Mouse (Mus musculus): ENCODE results near the gene Dnmbp. TPM values are rescaled to one million over a fixed set of nuclear protein-coding genes. Genes with fewer than 3 reads are reported as not detected.

The Dnmbp gene
- polyA plus RNA-seq, 2 experiments = 1.3 to 2.2 TPM

GRCm38 (mm10) chr19:43906492-43906891 is 33.5 kb downstream of the Dnmbp start:
- Histone ChIP-seq H3K9ac (replicated peaks) (no peak overlapping the region), H3K4me1 (replicated peaks; ENCODE audit: control insufficient read depth in 2 of 2, insufficient read depth in 2 of 2, low read length in 1 of 2) (no peaks in the 10 kb centered on the region), H3K27ac (no peak overlapping the region), H3K27me3 (ENCODE audit: control insufficient read depth, insufficient read depth, low read length) (no peaks in the 10 kb centered on the region), H3K36me3 (replicated peaks; ENCODE audit: control insufficient read depth, insufficient read depth, low read depth) (no peaks in the 10 kb centered on the region), H3K9me3 (ENCODE audit: control insufficient read depth, low read length) (no peaks in the 10 kb centered on the region), H3K4me2 (ENCODE audit: low read depth) (no peak overlapping the region), H3K4me3 (ENCODE audit: insufficient read depth in 1 of 2, low read depth in 2 of 2, low read length in 2 of 2) (no peak overlapping the region)
- WGBS (ENCODE audit: insufficient replicate concordance) = 80% methylated on average over 7 of the region's 7 CpGs
- peak; percentile 45 for TF ChIP-seq CTCF (IDR thresholded peaks at IDR 0.05; ENCODE audit: low read depth)
- no peak for TF ChIP-seq EP300 (IDR thresholded peaks at IDR 0.05; ENCODE audit: low read depth)
- ATAC-seq (ENCODE audit: insufficient read depth) = no peak
- DNase-seq (ENCODE audit: low read depth in 3 of 3, low spot score in 3 of 3) = no peak

GRCm38 (mm10) chr19:43905985-43906384 is 34.0 kb downstream of the Dnmbp start:
- Histone ChIP-seq H3K4me1 (replicated peaks; ENCODE audit: control insufficient read depth in 2 of 2, insufficient read depth in 2 of 2, low read length in 1 of 2) (no peaks in the 10 kb centered on the region), H3K36me3 (replicated peaks; ENCODE audit: control insufficient read depth, insufficient read depth, low read depth) (no peaks in the 10 kb centered on the region), H3K27ac (no peak overlapping the region), H3K9ac (replicated peaks) (no peak overlapping the region), H3K9me3 (ENCODE audit: control insufficient read depth, low read length) (no peaks in the 10 kb centered on the region), H3K4me2 (ENCODE audit: low read depth) (no peak overlapping the region), H3K4me3 (ENCODE audit: insufficient read depth in 1 of 2, low read depth in 2 of 2, low read length in 2 of 2) (no peak overlapping the region), H3K27me3 (ENCODE audit: control insufficient read depth, insufficient read depth, low read length) (no peaks in the 10 kb centered on the region)
- DNase-seq (ENCODE audit: low read depth in 3 of 3, low spot score in 3 of 3) = no peak
- ATAC-seq (ENCODE audit: insufficient read depth) = no peak
- 51% methylated on average over 5 of the region's 5 CpGs for WGBS (ENCODE audit: insufficient replicate concordance)
- TF ChIP-seq CTCF (IDR thresholded peaks at IDR 0.05; ENCODE audit: low read depth) = peak; percentile 48
- TF ChIP-seq EP300 (IDR thresholded peaks at IDR 0.05; ENCODE audit: low read depth) = no peak

GRCm38 (mm10) chr19:43905136-43905535 is 34.9 kb downstream of the Dnmbp start:
- ATAC-seq (ENCODE audit: insufficient read depth) (no peak), DNase-seq (ENCODE audit: low read depth in 3 of 3, low spot score in 3 of 3) (no peak)
- H3K27ac ChIP-seq = no peak overlapping the region
- H3K9ac ChIP-seq (replicated peaks) = no peak overlapping the region
- H3K4me2 ChIP-seq (ENCODE audit: low read depth) = no peak overlapping the region
- no peaks in the 10 kb centered on the region for H3K27me3 ChIP-seq (ENCODE audit: control insufficient read depth, insufficient read depth, low read length)
- H3K4me3 ChIP-seq (ENCODE audit: insufficient read depth in 1 of 2, low read depth in 2 of 2, low read length in 2 of 2) = no peak overlapping the region
- H3K9me3 ChIP-seq (ENCODE audit: control insufficient read depth, low read length) = no peaks in the 10 kb centered on the region
- H3K4me1 ChIP-seq (replicated peaks; ENCODE audit: control insufficient read depth in 2 of 2, insufficient read depth in 2 of 2, low read length in 1 of 2) = no peaks in the 10 kb centered on the region
- 66% methylated on average over 8 of the region's 8 CpGs for WGBS (ENCODE audit: insufficient replicate concordance)
- H3K36me3 ChIP-seq (replicated peaks; ENCODE audit: control insufficient read depth, insufficient read depth, low read depth) = no peaks in the 10 kb centered on the region
- TF ChIP-seq CTCF (IDR thresholded peaks at IDR 0.05; ENCODE audit: low read depth) = no peak
- no peak for TF ChIP-seq EP300 (IDR thresholded peaks at IDR 0.05; ENCODE audit: low read depth)

- no peak for TF ChIP-seq EP300 (IDR thresholded peaks at IDR 0.05; ENCODE audit: low read depth)
- TF ChIP-seq CTCF (IDR thresholded peaks at IDR 0.05; ENCODE audit: low read depth) = no peak
- H3K36me3 ChIP-seq (replicated peaks; ENCODE audit: control insufficient read depth, insufficient read depth, low read depth) = no peaks in the 10 kb centered on the region
- H3K4me2 ChIP-seq (ENCODE audit: low read depth) = no peak overlapping the region
- DNase-seq (ENCODE audit: low read depth in 3 of 3, low spot score in 3 of 3) (no peak), ATAC-seq (ENCODE audit: insufficient read depth) (no peak)
- no peak overlapping the region for H3K27ac ChIP-seq
- 70% methylated on average over 11 of the region's 11 CpGs for WGBS (ENCODE audit: insufficient replicate concordance)
- no peaks in the 10 kb centered on the region for H3K9me3 ChIP-seq (ENCODE audit: control insufficient read depth, low read length)
- no peak overlapping the region for H3K4me3 ChIP-seq (ENCODE audit: insufficient read depth in 1 of 2, low read depth in 2 of 2, low read length in 2 of 2)
- H3K4me1 ChIP-seq (replicated peaks; ENCODE audit: control insufficient read depth in 2 of 2, insufficient read depth in 2 of 2, low read length in 1 of 2) = no peaks in the 10 kb centered on the region
- H3K27me3 ChIP-seq (ENCODE audit: control insufficient read depth, insufficient read depth, low read length) = no peaks in the 10 kb centered on the region
- H3K9ac ChIP-seq (replicated peaks) = no peak overlapping the region
These were observed 35.7 kb downstream of the Dnmbp start for GRCm38 (mm10) chr19:43904327-43904726.

GRCm38 (mm10) chr19:43902887-43903286 is 37.1 kb downstream of the Dnmbp start:
- ATAC-seq (ENCODE audit: insufficient read depth) = no peak
- 67% methylated on average over 12 of the region's 12 CpGs for WGBS (ENCODE audit: insufficient replicate concordance)

More at GRCm38 (mm10) chr19:43902887-43903286, 37.1 kb downstream of the Dnmbp start:
- H3K9me3 ChIP-seq (ENCODE audit: control insufficient read depth, low read length) = no peaks in the 10 kb centered on the region
- no peaks in the 10 kb centered on the region for H3K36me3 ChIP-seq (replicated peaks; ENCODE audit: control insufficient read depth, insufficient read depth, low read depth)
- H3K4me1 ChIP-seq (replicated peaks; ENCODE audit: control insufficient read depth in 2 of 2, insufficient read depth in 2 of 2, low read length in 1 of 2) = no peaks in the 10 kb centered on the region
- DNase-seq (ENCODE audit: low read depth in 3 of 3, low spot score in 3 of 3) = no peak
- no peak overlapping the region for H3K4me3 ChIP-seq (ENCODE audit: insufficient read depth in 1 of 2, low read depth in 2 of 2, low read length in 2 of 2)
- H3K27me3 ChIP-seq (ENCODE audit: control insufficient read depth, insufficient read depth, low read length) = no peaks in the 10 kb centered on the region
- no peak for TF ChIP-seq CTCF (IDR thresholded peaks at IDR 0.05; ENCODE audit: low read depth)
- no peak for TF ChIP-seq EP300 (IDR thresholded peaks at IDR 0.05; ENCODE audit: low read depth)
- H3K4me2 ChIP-seq (ENCODE audit: low read depth) = no peak overlapping the region
- H3K27ac ChIP-seq = no peak overlapping the region
- H3K9ac ChIP-seq (replicated peaks) = no peak overlapping the region

Measured in liver, embryonic 14.5 days (tissue).